Mouse (Mus musculus) forebrain, embryonic 16.5 days (tissue): ENCODE data around the gene Gm17324. TPM values are rescaled to one million over a fixed set of nuclear protein-coding genes. Genes with fewer than 3 reads are reported as not detected.
"Not testable (repeated sequence)": the region's sequence is repeated elsewhere in the genome, so short reads cannot be mapped to it uniquely, and the experiment has no call there.

Experiments
- ATAC-seq: fragments of 200-750 bp; cut with Nextera tagmentation; 2 replicates; pipeline ENCODE4 v1.8.0; 2017; ENCODE audit warnings: mild to moderate bottlenecking, moderate library complexity
- H3K27ac ChIP-seq: fragments of 300-500 bp; sonication (generic); 2 replicates; pipeline ENCODE4 v1.5.1; 2014; ENCODE audit warnings: low read length, control low read depth
- H3K27me3 ChIP-seq: fragments of 300-500 bp; sonication (generic); replicated peaks from 2 replicates; pipeline ENCODE4 v1.6.1; 2014; ENCODE audit warnings: low read length; ENCODE audit not compliant: control insufficient read depth, insufficient read depth
- H3K36me3 ChIP-seq: fragments of 300-500 bp; sonication (generic); 2 replicates; pipeline ENCODE4 v1.6.1; 2014; ENCODE audit not compliant: control insufficient read depth, insufficient read depth
- H3K4me1 ChIP-seq: fragments of 300-500 bp; sonication (generic); replicated peaks from 2 replicates; pipeline ENCODE4 v1.6.1; 2014; ENCODE audit warnings: low read length; ENCODE audit not compliant: control insufficient read depth, insufficient read depth
- H3K4me2 ChIP-seq: fragments of 300-500 bp; sonication (generic); 2 replicates; pipeline ENCODE4 v1.6.1; 2014; ENCODE audit warnings: mild to moderate bottlenecking, low read length, control low read depth
- H3K4me3 ChIP-seq: fragments of 300-500 bp; sonication (generic); replicated peaks from 2 replicates; pipeline ENCODE4 v1.5.1; 2014; ENCODE audit warnings: mild to moderate bottlenecking, low read length, control low read depth
- H3K9ac ChIP-seq: fragments of 300-500 bp; sonication (generic); replicated peaks from 2 replicates; pipeline ENCODE4 v1.6.1; 2014; ENCODE audit warnings: low read depth, low read length, control low read depth
- H3K9me3 ChIP-seq: fragments of 300-500 bp; sonication (generic); 2 replicates; pipeline ENCODE4 v1.6.1; 2016; ENCODE audit warnings: low read length; ENCODE audit not compliant: control insufficient read depth
- WGBS: fragments of 180-500 bp; shearing (Covaris S2); extraction: QIAGEN DNeasy Blood & Tissue Kit; methylation state at CpG from one replicate; pipeline ENCODE4 v1.1.7; 2014; 5-methylcytosine and 5-hydroxymethylcytosine counted together
- polyA plus RNA-seq: library from polyadenylated mRNA; unstranded; fragments of >200 nt; fragmentation: Nextera tagmentation; extraction: Ambion mirVana; gene quantifications from 2 replicates; pipeline ENCODE4 v1.2.1, GENCODE M21; 2015

Gm17324 gene
- 1.0 and 1.3 TPM in 2 replicates for polyA plus RNA-seq

- H3K4me2 ChIP-seq = peak within 1 kb of the TSS; percentile 69
- H3K36me3 ChIP-seq = peaks cover 6% of the 10 kb centered on the region
- ATAC-seq = peak; percentile 96
- peak within 1 kb of the TSS; percentile 94 for H3K27ac ChIP-seq
- peak within 1 kb of the TSS; percentile 95 for H3K4me3 ChIP-seq
- H3K9me3 ChIP-seq = no peaks in the 10 kb centered on the region
- H3K4me1 ChIP-seq = peaks cover 11% of the 10 kb centered on the region
- peaks cover 14% of the 10 kb centered on the region for H3K27me3 ChIP-seq
- WGBS = under 1% methylated on average over 96 of the region's 96 CpGs
- H3K9ac ChIP-seq = peak within 1 kb of the TSS; percentile 94
Observed at GRCm38 (mm10) chr9:78447973-78448873, at the start of gene Gm17324, which contains the start of gene Mto1. Gene Gm17324 (minus strand): TSS chr9:78448786. Gene Mto1 (plus strand): TSS chr9:78448208.

- Histone ChIP-seq H3K4me3 (no peak overlapping the region), H3K9me3 (no peaks in the 10 kb centered on the region), H3K27me3 (no peaks in the 10 kb centered on the region), H3K27ac (no peak overlapping the region), H3K4me1 (peaks cover 5% of the 10 kb centered on the region; the same call in 1 of the 2 replicates), H3K36me3 (no peaks in the 10 kb centered on the region), H3K9ac (no peak overlapping the region), H3K4me2 (no peak overlapping the region)
- 68% methylated on average over 7 of the region's 7 CpGs for WGBS
- 0 out of 2 replicates have a peak, but pooled peaks have one; percentile 39 for ATAC-seq
Observed at GRCm38 (mm10) chr9:78493171-78493570, 44.6 kb upstream of the Gm17324 start.

- H3K9me3 ChIP-seq = no peaks in the 10 kb centered on the region
- H3K27ac ChIP-seq = no peak overlapping the region
- no peak overlapping the region for H3K4me3 ChIP-seq
- H3K27me3 ChIP-seq = no peaks in the 10 kb centered on the region
- WGBS = 96% methylated on average over 3 of the region's 3 CpGs
- ATAC-seq = no peak
- no peak overlapping the region for H3K9ac ChIP-seq
- H3K4me2 ChIP-seq = no peak overlapping the region
- no peaks in the 10 kb centered on the region for H3K36me3 ChIP-seq
- H3K4me1 ChIP-seq = peaks cover 5% of the 10 kb centered on the region; the same call in 1 of the 2 replicates
Observed at GRCm38 (mm10) chr9:78492254-78492653, 43.7 kb upstream of the Gm17324 start.

GRCm38 (mm10) chr9:78491169-78491568 is 42.6 kb upstream of the Gm17324 start:
- WGBS = 87% methylated on average over 3 of the region's 3 CpGs

DNA sequence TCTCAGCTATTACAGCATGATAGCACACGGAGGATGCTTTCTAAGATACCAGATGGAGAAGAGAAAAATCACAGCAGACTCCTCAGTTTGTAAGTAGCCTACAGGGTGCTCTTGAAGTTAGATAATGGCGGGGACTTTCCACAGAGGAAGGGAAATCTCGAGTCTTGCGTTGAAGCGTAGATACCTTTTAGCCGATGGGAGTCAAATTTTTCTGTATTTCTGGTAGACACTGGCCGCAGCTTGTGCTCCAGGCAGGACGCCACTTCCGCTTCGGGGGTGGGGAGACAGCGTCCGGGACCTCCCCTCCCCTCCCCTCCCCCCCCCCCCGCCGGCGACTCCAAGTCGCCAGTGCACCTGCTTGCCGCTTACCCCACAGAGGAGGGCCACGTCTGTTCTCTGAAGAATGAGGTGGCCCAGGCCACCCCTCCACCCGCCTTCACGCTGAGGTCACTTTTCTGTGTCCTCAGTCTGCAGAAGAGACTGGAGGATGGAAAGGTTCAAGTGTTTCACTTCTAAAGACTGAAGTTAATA is 40.4 kb upstream of the Gm17324 start, which contains the start of gene Eef1a1:
Eef1a1 (minus strand) TSS at position 262 of the 531 bp plus-strand sequence.
- H3K9ac ChIP-seq = peak within 1 kb of the TSS; percentile 67
- H3K27ac ChIP-seq = no peak within 1 kb of the TSS

More at GRCm38 (mm10) chr9:78491169-78491568, 42.6 kb upstream of the Gm17324 start:
- no peaks in the 10 kb centered on the region for H3K27me3 ChIP-seq
- H3K36me3 ChIP-seq = no peaks in the 10 kb centered on the region
- H3K4me1 ChIP-seq = peaks cover 5% of the 10 kb centered on the region; the same call in 1 of the 2 replicates
- no peak overlapping the region for H3K4me2 ChIP-seq
- no peaks in the 10 kb centered on the region for H3K9me3 ChIP-seq
- no peak overlapping the region for H3K9ac ChIP-seq
- H3K4me3 ChIP-seq = no peak overlapping the region
- no peak overlapping the region for H3K27ac ChIP-seq
- no peak for ATAC-seq

GRCm38 (mm10) chr9:78488021-78488420 is 39.4 kb upstream of the Gm17324 start:
- H3K4me3 ChIP-seq, H3K9me3 ChIP-seq, H3K36me3 ChIP-seq, H3K27ac ChIP-seq, H3K4me1 ChIP-seq, H3K9ac ChIP-seq, H3K4me2 ChIP-seq, H3K27me3 ChIP-seq, ATAC-seq: not testable (repeated sequence)
- WGBS = 94% methylated on average over 5 of the region's 5 CpGs

More for the DNA sequence above, 40.4 kb upstream of the Gm17324 start, which contains the start of gene Eef1a1:
- ATAC-seq = peak; percentile 45; the same call in 1 of the 2 replicates
- Histone ChIP-seq H3K4me1 (peaks cover 5% of the 10 kb centered on the region; the same call in 1 of the 2 replicates), H3K27me3 (no peaks in the 10 kb centered on the region), H3K4me2 (peak within 1 kb of the TSS; percentile 71), H3K9me3 (no peaks in the 10 kb centered on the region), H3K36me3 (no peaks in the 10 kb centered on the region), H3K4me3 (peak within 1 kb of the TSS; percentile 40)
- 2% methylated on average over 16 of the region's 20 CpGs for WGBS

DNA sequence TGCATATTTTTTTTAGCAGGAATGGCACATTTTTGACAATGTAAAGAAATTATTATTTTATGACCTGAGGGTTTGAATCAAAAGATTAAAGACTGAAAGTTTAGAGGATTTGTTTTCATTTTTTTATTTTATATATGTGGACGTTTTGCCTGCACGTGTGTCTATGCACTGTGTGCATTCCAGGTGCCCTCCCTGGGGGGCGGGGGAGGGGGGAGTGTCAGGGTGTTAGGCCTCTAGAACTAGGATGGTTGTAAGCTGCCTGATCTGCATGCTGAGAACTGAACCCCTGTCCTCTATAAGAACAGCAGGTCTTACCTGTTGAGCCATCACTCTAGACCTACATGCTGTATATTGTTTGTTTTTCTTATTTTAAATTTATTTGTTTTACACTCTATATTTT is 36.1 kb upstream of the Gm17324 start:
- peaks cover 12% of the 10 kb centered on the region for H3K4me1 ChIP-seq
- H3K27me3 ChIP-seq = no peaks in the 10 kb centered on the region
- 70% methylated on average over 3 of the region's 3 CpGs for WGBS
- H3K9ac ChIP-seq = no peak overlapping the region
- no peak for ATAC-seq
- H3K9me3 ChIP-seq = no peaks in the 10 kb centered on the region
- H3K27ac ChIP-seq = no peak overlapping the region
- no peak overlapping the region for H3K4me3 ChIP-seq
- no peak overlapping the region for H3K4me2 ChIP-seq
- no peaks in the 10 kb centered on the region for H3K36me3 ChIP-seq

DNA sequence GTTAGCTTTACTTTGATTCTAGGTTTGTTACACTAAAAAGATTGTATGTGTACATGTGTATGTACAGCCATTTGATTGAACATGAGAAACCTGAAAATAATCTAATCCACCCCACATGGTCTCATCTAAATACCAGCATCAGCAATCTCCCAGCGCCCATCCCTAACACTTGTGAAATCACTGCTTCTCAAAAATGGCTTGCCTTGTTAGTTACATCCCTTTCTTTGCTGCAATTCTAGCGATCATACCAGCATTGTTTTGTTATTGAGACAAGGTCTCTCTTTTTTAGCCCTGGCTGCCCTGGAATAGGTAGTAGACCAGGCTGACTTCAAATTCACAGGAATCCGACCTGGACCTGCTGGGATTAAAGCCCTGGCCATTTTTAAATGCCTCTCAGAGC is 33.8 kb upstream of the Gm17324 start:
- Histone ChIP-seq H3K27me3 (no peaks in the 10 kb centered on the region), H3K4me2 (peak overlapping the region; percentile 66), H3K4me1 (peaks cover 24% of the 10 kb centered on the region), H3K27ac (peak overlapping the region; percentile 100), H3K36me3 (peaks cover 9% of the 10 kb centered on the region), H3K9me3 (no peaks in the 10 kb centered on the region), H3K4me3 (peak overlapping the region; percentile 67), H3K9ac (peak overlapping the region; percentile 96)
- 6% methylated on average over 3 of the region's 3 CpGs for WGBS
- ATAC-seq = no peak
